Mouse (Mus musculus): ENCODE measurements around the gene Pdgfa. TPM values are rescaled to one million over a fixed set of nuclear protein-coding genes. Genes with fewer than 3 reads are reported as not detected.

The Pdgfa gene
- polyA plus RNA-seq, 1 experiment from 2014 or later, result 65.7 TPM

GRCm38 (mm10) chr5:139024351-139025105 is 27.4 kb upstream of the Pdgfa start:
- no peak overlapping the region for H3K4me3 ChIP-seq (ENCODE audit: low read depth, low read length)
- WGBS, result 70% methylated on average over 12 of the region's 12 CpGs
- no peak overlapping the region for H3K9ac ChIP-seq (ENCODE audit: low read depth, low read length)
- H3K4me2 ChIP-seq (ENCODE audit: low read depth, low read length), result no peak overlapping the region
- ATAC-seq (ENCODE audit: low read depth), result no peak
- H3K27ac ChIP-seq (replicated peaks; ENCODE audit: low read depth, low read length), result no peak overlapping the region
- no peak for DNase-seq (ENCODE audit: low spot score)
- no peaks in the 10 kb centered on the region for H3K9me3 ChIP-seq (ENCODE audit: control insufficient read depth, low read length)
- no peaks in the 10 kb centered on the region for H3K4me1 ChIP-seq (ENCODE audit: control insufficient read depth, insufficient read depth, low read length)
- no peaks in the 10 kb centered on the region for H3K27me3 ChIP-seq (replicated peaks; ENCODE audit: control insufficient read depth, insufficient read depth, low read length)
- no peaks in the 10 kb centered on the region for H3K36me3 ChIP-seq (ENCODE audit: control insufficient read depth, insufficient read depth, low read length)

DNA sequence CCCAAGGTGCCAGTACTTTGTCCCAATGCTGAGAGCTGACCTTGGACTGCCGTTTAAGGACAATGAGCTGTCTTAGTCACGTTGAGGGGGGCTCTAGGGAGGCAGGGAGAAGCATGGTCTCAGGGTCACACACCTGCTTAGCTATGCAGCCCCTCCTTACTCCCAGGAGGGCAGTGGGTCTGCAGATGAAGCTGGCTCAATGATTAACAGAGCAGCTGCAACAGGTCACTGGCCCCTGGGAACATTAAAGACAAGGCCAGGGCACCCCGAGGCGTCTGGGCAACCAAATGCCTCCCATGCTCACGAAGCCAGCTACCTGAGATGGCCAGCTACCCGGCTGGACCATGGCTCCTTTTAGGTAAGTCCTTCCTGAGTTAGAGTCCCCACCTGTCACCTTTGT is 23.4 kb upstream of the Pdgfa start:
- H3K9ac ChIP-seq (ENCODE audit: low read depth, low read length), result no peak overlapping the region
- 65% methylated on average over 6 of the region's 6 CpGs for WGBS
- H3K4me3 ChIP-seq (ENCODE audit: low read depth, low read length), result no peak overlapping the region
- H3K36me3 ChIP-seq (ENCODE audit: control insufficient read depth, insufficient read depth, low read length), result 0 out of 2 replicates have a peak, but pooled peaks cover 4% of the 10 kb centered on the region
- DNase-seq (ENCODE audit: low spot score), result no peak
- no peaks in the 10 kb centered on the region for H3K4me1 ChIP-seq (ENCODE audit: control insufficient read depth, insufficient read depth, low read length)
- H3K27ac ChIP-seq (replicated peaks; ENCODE audit: low read depth, low read length), result no peak overlapping the region
- no peaks in the 10 kb centered on the region for H3K9me3 ChIP-seq (ENCODE audit: control insufficient read depth, low read length)
- H3K4me2 ChIP-seq (ENCODE audit: low read depth, low read length), result no peak overlapping the region
- no peak for ATAC-seq (ENCODE audit: low read depth)
- no peaks in the 10 kb centered on the region for H3K27me3 ChIP-seq (replicated peaks; ENCODE audit: control insufficient read depth, insufficient read depth, low read length)

- Histone ChIP-seq H3K27me3 (replicated peaks; ENCODE audit: control insufficient read depth, insufficient read depth, low read length) (no peaks in the 10 kb centered on the region), H3K27ac (replicated peaks; ENCODE audit: low read depth, low read length) (no peak overlapping the region), H3K4me3 (ENCODE audit: low read depth, low read length) (no peak overlapping the region), H3K9ac (ENCODE audit: low read depth, low read length) (no peak overlapping the region), H3K4me2 (ENCODE audit: low read depth, low read length) (no peak overlapping the region), H3K36me3 (ENCODE audit: control insufficient read depth, insufficient read depth, low read length) (0 out of 2 replicates have a peak, but pooled peaks cover 4% of the 10 kb centered on the region), H3K9me3 (ENCODE audit: control insufficient read depth, low read length) (no peaks in the 10 kb centered on the region), H3K4me1 (ENCODE audit: control insufficient read depth, insufficient read depth, low read length) (no peaks in the 10 kb centered on the region)
- ATAC-seq (ENCODE audit: low read depth) (no peak), DNase-seq (ENCODE audit: low spot score) (peak; percentile 18)
- WGBS, result 76% methylated on average over 15 of the region's 15 CpGs
These were observed 20.4 kb upstream of the Pdgfa start for GRCm38 (mm10) chr5:139017371-139018124.

GRCm38 (mm10) chr5:139015097-139015496 is 17.9 kb upstream of the Pdgfa start:
- no peak for ATAC-seq (ENCODE audit: low read depth)
- no peak for DNase-seq (ENCODE audit: low spot score)
- H3K9me3 ChIP-seq (ENCODE audit: control insufficient read depth, low read length), result no peaks in the 10 kb centered on the region
- H3K9ac ChIP-seq (ENCODE audit: low read depth, low read length), result no peak overlapping the region
- H3K27ac ChIP-seq (replicated peaks; ENCODE audit: low read depth, low read length), result no peak overlapping the region
- H3K27me3 ChIP-seq (replicated peaks; ENCODE audit: control insufficient read depth, insufficient read depth, low read length), result no peaks in the 10 kb centered on the region
- H3K4me3 ChIP-seq (ENCODE audit: low read depth, low read length), result no peak overlapping the region
- no peaks in the 10 kb centered on the region for H3K4me1 ChIP-seq (ENCODE audit: control insufficient read depth, insufficient read depth, low read length)
- no peak overlapping the region for H3K4me2 ChIP-seq (ENCODE audit: low read depth, low read length)
- 0 out of 2 replicates have a peak, but pooled peaks cover 4% of the 10 kb centered on the region for H3K36me3 ChIP-seq (ENCODE audit: control insufficient read depth, insufficient read depth, low read length)
- WGBS, result 50% methylated on average over 3 of the region's 3 CpGs

GRCm38 (mm10) chr5:139010649-139011048 is 13.5 kb upstream of the Pdgfa start:
- 33% methylated on average over 2 of the region's 2 CpGs for WGBS
- Histone ChIP-seq H3K9ac (ENCODE audit: low read depth, low read length) (no peak overlapping the region), H3K9me3 (ENCODE audit: control insufficient read depth, low read length) (no peaks in the 10 kb centered on the region), H3K27ac (replicated peaks; ENCODE audit: low read depth, low read length) (no peak overlapping the region), H3K4me3 (ENCODE audit: low read depth, low read length) (no peak overlapping the region), H3K27me3 (replicated peaks; ENCODE audit: control insufficient read depth, insufficient read depth, low read length) (no peaks in the 10 kb centered on the region), H3K36me3 (ENCODE audit: control insufficient read depth, insufficient read depth, low read length) (no peaks in the 10 kb centered on the region), H3K4me2 (ENCODE audit: low read depth, low read length) (no peak overlapping the region), H3K4me1 (ENCODE audit: control insufficient read depth, insufficient read depth, low read length) (no peaks in the 10 kb centered on the region)
- DNase-seq (ENCODE audit: low spot score) (no peak), ATAC-seq (ENCODE audit: low read depth) (no peak)

DNA sequence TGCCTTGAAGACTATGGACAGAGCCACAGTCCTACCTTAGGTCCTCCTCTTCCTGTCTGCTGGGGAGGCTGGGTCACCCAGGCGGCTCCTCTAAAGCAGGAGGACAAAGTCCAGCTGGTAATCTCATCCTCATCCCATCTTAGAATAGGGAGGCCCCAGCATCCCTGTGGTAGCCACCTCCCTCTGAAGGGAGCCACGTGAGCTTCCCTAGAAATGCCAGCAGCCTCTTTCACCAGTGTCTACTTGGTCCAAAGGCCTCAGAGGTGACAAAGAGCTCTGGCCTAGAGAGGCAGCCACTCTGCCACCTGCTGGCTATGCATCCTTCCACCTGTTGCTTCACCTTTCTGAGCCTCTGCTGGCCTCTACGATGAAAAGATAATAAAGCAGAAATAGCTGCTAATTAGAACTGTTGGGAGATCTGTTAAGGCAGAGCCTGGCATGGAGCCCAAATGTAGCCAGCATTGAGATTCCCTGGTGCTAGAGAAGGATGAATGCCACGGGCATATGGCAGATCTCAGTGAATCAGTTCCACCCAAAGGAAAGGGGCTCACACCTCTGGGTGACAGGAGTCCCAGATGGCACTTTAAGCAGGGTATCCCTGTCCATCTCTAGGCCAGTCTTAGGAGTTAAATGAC is 10.1 kb upstream of the Pdgfa start:
- Histone ChIP-seq H3K36me3 (ENCODE audit: control insufficient read depth, insufficient read depth, low read length) (no peaks in the 10 kb centered on the region), H3K4me1 (ENCODE audit: control insufficient read depth, insufficient read depth, low read length) (no peaks in the 10 kb centered on the region), H3K9ac (ENCODE audit: low read depth, low read length) (no peak overlapping the region), H3K4me2 (ENCODE audit: low read depth, low read length) (no peak overlapping the region), H3K9me3 (ENCODE audit: control insufficient read depth, low read length) (peaks cover under 1% of the 10 kb centered on the region), H3K27me3 (replicated peaks; ENCODE audit: control insufficient read depth, insufficient read depth, low read length) (no peaks in the 10 kb centered on the region), H3K4me3 (ENCODE audit: low read depth, low read length) (no peak overlapping the region), H3K27ac (replicated peaks; ENCODE audit: low read depth, low read length) (no peak overlapping the region)
- WGBS, result 44% methylated on average over 4 of the region's 4 CpGs
- DNase-seq (ENCODE audit: low spot score) (no peak), ATAC-seq (ENCODE audit: low read depth) (no peak)

DNA sequence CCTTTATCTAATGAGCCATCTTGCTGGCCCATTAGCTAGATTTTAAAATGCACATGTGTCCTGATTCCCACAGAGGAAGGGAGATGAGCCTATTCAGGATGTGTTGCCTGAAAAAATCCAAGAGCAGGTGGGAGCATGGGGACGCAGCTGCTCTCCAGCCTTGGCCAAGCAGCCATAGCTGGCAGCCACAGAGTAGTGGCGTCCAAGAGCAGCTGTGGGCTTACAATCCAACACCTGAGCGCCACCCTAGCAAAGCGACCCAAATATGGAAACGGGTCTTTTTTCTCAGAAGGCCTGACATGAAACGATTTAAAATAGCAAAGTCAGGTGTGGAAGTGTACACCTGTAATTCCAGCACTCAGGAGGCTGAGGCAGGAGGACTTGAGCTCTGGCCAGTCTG is 7.4 kb upstream of the Pdgfa start:
- WGBS, result 82% methylated on average over 6 of the region's 6 CpGs
- Histone ChIP-seq H3K36me3 (ENCODE audit: control insufficient read depth, insufficient read depth, low read length) (no peaks in the 10 kb centered on the region), H3K27me3 (replicated peaks; ENCODE audit: control insufficient read depth, insufficient read depth, low read length) (peaks cover 7% of the 10 kb centered on the region), H3K9ac (ENCODE audit: low read depth, low read length) (no peak overlapping the region), H3K27ac (replicated peaks; ENCODE audit: low read depth, low read length) (no peak overlapping the region), H3K4me1 (ENCODE audit: control insufficient read depth, insufficient read depth, low read length) (no peaks in the 10 kb centered on the region), H3K4me2 (ENCODE audit: low read depth, low read length) (no peak overlapping the region), H3K9me3 (ENCODE audit: control insufficient read depth, low read length) (peaks cover 16% of the 10 kb centered on the region), H3K4me3 (ENCODE audit: low read depth, low read length) (no peak overlapping the region)
- DNase-seq (ENCODE audit: low spot score) (no peak), ATAC-seq (ENCODE audit: low read depth) (no peak)

GRCm38 (mm10) chr5:138999716-139000115 is 2.5 kb upstream of the Pdgfa start:
- Histone ChIP-seq H3K4me1 (ENCODE audit: control insufficient read depth, insufficient read depth, low read length) (peaks cover 18% of the 10 kb centered on the region; the same call in 1 of the 2 replicates), H3K9me3 (ENCODE audit: control insufficient read depth, low read length) (peaks cover 16% of the 10 kb centered on the region), H3K4me2 (ENCODE audit: low read depth, low read length) (no peak overlapping the region), H3K36me3 (ENCODE audit: control insufficient read depth, insufficient read depth, low read length) (no peaks in the 10 kb centered on the region), H3K4me3 (ENCODE audit: low read depth, low read length) (no peak overlapping the region), H3K27ac (replicated peaks; ENCODE audit: low read depth, low read length) (no peak overlapping the region), H3K27me3 (replicated peaks; ENCODE audit: control insufficient read depth, insufficient read depth, low read length) (peaks cover 45% of the 10 kb centered on the region), H3K9ac (ENCODE audit: low read depth, low read length) (no peak overlapping the region)
- no peak for ATAC-seq (ENCODE audit: low read depth)
- 60% methylated on average over 7 of the region's 7 CpGs for WGBS
- DNase-seq (ENCODE audit: low spot score), result no peak

All from embryonic facial prominence, embryonic 14.5 days (tissue).